Mouse (Mus musculus): ENCODE data around the gene Mthfr. TPM values are rescaled to one million over a fixed set of nuclear protein-coding genes. Genes with fewer than 3 reads are reported as not detected.

The Mthfr gene
- total and polyA plus RNA-seq, 3 experiments, result 7.4 to 15.5 TPM; not detected in 1

DNA sequence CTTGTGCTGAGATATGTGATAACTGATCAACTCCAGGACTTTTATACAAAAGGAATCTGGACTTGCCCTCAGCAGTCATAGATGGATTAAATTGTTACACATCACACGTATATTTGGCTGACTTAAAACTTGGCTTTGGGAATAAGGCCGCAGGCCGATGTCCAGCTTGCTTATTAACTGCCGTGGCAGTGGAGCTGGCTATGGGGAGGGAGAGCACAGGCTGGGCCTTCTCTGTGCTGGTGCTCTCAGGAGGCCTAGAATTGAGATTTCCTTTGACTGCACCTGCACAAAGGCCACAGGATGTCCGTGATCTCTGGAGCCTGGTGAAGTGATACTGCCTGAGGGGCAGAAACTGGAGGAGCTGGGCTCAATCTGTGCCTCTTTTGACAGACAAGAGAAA is 8.4 kb upstream of the Mthfr start:
- Histone ChIP-seq H3K27ac (ENCODE audit: control insufficient read depth, low read depth, low read length) (no peak overlapping the region), H3K27me3 (ENCODE audit: control insufficient read depth in 1 of 2, insufficient read depth in 2 of 2, low read length in 2 of 2) (no peaks in the 10 kb centered on the region), H3K4me1 (ENCODE audit: control insufficient read depth in 1 of 2, insufficient read depth in 2 of 2, low read length in 2 of 2) (peaks cover 0 to 4% of the 10 kb centered on the region in 2 experiments; a peak in 1 of 4 replicates), H3K4me3 (ENCODE audit: control insufficient read depth in 1 of 2, insufficient read depth in 1 of 2, low read depth in 2 of 2, low read length in 2 of 2) (no peak overlapping the region), H3K79me2 (ENCODE audit: control insufficient read depth, insufficient read depth, low read length, poor library complexity) (no peaks in the 10 kb centered on the region), H3K9ac (ENCODE audit: control insufficient read depth, low read depth, low read length, poor library complexity, severe bottlenecking) (no peak overlapping the region), H3K36me3 (ENCODE audit: control insufficient read depth in 1 of 2, insufficient read depth in 2 of 2, low read length in 2 of 2) (peaks cover 0 to 2% of the 10 kb centered on the region in 2 experiments; a peak in 3 of 4 replicates), H3K9me3 (replicated peaks; ENCODE audit: insufficient read depth, low read length) (no peaks in the 10 kb centered on the region)
- DNase-seq (ENCODE audit: low read depth, low spot score), result no peak
- TF ChIP-seq ZMIZ1 (IDR thresholded peaks at IDR 0.05; ENCODE audit: low read depth, low read length) (no peak), MEF2A (IDR thresholded peaks at IDR 0.05; ENCODE audit: extremely low read depth, insufficient replicate concordance, low read depth, low read length, poor library complexity, severe bottlenecking) (no peak), CHD2 (IDR thresholded peaks at IDR 0.05; ENCODE audit: low read length) (no peak), JUND (IDR thresholded peaks at IDR 0.05; ENCODE audit: low read depth, low read length) (no peak), MAZ (IDR thresholded peaks at IDR 0.05; ENCODE audit: low read depth, low read length) (no peak), SMC3 (IDR thresholded peaks at IDR 0.05; ENCODE audit: low read depth, low read length) (no peak), RCOR1 (IDR thresholded peaks at IDR 0.05; ENCODE audit: low read depth, low read length) (no peak), TCF12 (IDR thresholded peaks at IDR 0.05; ENCODE audit: low read depth, low read length) (no peak), GATA1 (IDR thresholded peaks at IDR 0.05; ENCODE audit: low read depth, low read length) (no peak), MYB (IDR thresholded peaks at IDR 0.05; ENCODE audit: low read depth, low read length) (no peak), NRF1 (IDR thresholded peaks at IDR 0.05; ENCODE audit: insufficient read depth, low read depth, low read length, poor library complexity, severe bottlenecking) (no peak), ZKSCAN1 (IDR thresholded peaks at IDR 0.05; ENCODE audit: low read depth, low read length) (no peak)

DNA sequence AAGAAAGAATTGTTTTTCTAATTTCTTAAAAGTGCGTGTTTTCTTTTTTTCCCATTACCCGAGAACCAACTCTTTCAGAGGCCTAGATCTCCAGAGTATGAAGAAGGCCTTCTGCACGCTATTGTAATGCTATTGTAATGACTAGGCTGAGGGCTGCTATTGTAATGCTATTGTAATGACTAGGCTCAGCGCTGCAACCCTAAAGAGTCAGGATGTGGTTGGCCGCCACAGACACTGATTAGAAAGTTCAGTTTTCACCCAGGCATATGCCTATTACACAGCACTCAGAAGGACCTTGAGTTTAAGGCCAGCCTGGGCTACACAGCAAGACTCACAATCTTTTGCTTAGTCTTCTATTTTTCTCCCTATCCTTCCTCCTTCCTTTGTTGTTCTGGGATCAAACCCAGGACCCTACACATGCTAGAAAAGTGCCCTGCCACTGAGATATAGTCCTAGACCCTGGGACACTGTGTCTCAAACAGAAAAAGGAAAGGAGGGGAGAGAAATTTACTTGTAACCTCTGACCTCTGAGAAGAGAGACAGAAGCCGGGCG is 4.9 kb upstream of the Mthfr start:
- Histone ChIP-seq H3K9me3 (replicated peaks; ENCODE audit: insufficient read depth, low read length) (no peaks in the 10 kb centered on the region), H3K9ac (ENCODE audit: control insufficient read depth, low read depth, low read length, poor library complexity, severe bottlenecking) (no peak overlapping the region)
- DNase-seq (ENCODE audit: low read depth, low spot score), result peak; percentile 54

DNA sequence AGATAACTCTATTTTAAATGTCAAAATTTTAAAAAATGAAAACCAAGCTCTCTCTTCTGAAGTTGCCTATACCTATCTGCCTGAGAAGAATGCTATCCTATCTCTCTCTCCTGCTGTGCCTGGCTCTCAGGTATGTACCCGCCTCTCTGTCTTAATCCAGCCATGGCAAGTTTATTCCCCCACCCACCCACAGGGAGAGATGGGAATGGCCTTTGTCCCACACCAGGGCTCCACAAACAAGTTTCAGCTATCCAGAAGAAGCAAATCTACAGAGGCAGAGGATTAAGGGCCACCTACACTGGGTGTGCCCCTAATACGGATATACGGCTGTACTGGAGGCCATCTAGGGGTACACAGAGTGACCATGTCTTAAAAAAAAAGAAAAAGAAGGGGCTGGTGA is 3.4 kb upstream of the Mthfr start:
- peaks cover 10% of the 10 kb centered on the region for H3K79me2 ChIP-seq (ENCODE audit: control insufficient read depth, insufficient read depth, low read length, poor library complexity)
- no peaks in the 10 kb centered on the region for H3K9me3 ChIP-seq (replicated peaks; ENCODE audit: insufficient read depth, low read length)
- no peak for DNase-seq (ENCODE audit: low read depth, low spot score)
- H3K36me3 ChIP-seq (ENCODE audit: control insufficient read depth in 1 of 2, insufficient read depth in 2 of 2, low read length in 2 of 2), result peaks cover 0 to 12% of the 10 kb centered on the region in 2 experiments; a peak in 2 of 4 replicates
- H3K27ac ChIP-seq (ENCODE audit: control insufficient read depth, low read depth, low read length), result no peak overlapping the region
- no peak overlapping the region for H3K9ac ChIP-seq (ENCODE audit: control insufficient read depth, low read depth, low read length, poor library complexity, severe bottlenecking)
- TF ChIP-seq ETS1 (IDR thresholded peaks at IDR 0.05; ENCODE audit: low read depth, low read length), result no peak
- no peak for TF ChIP-seq SIN3A (IDR thresholded peaks at IDR 0.05; ENCODE audit: low read length)
- no peak for TF ChIP-seq POLR2A (IDR thresholded peaks at IDR 0.05; ENCODE audit: control insufficient read depth in 1 of 2, insufficient read depth in 1 of 2, low read depth in 1 of 2, low read length in 2 of 2, poor library complexity in 1 of 2)
- TF ChIP-seq ZKSCAN1 (IDR thresholded peaks at IDR 0.05; ENCODE audit: low read depth, low read length), result no peak
- TF ChIP-seq CTCF (IDR thresholded peaks at IDR 0.05 in 2 of 3, conservative IDR thresholded peaks at IDR 0.05 in 1 of 3; ENCODE audit: control insufficient read depth in 1 of 3, insufficient read depth in 1 of 3, low read depth in 2 of 3, low read length in 3 of 3, poor library complexity in 1 of 3, severe bottlenecking in 1 of 3), result no peak
- TF ChIP-seq BHLHE40 (IDR thresholded peaks at IDR 0.05; ENCODE audit: borderline replicate concordance, low read depth, low read length), result no peak
- no peak for TF ChIP-seq UBTF (IDR thresholded peaks at IDR 0.05; ENCODE audit: borderline replicate concordance, insufficient read depth, low read depth, low read length)
- TF ChIP-seq RAD21 (IDR thresholded peaks at IDR 0.05; ENCODE audit: low read depth, low read length), result no peak
- TF ChIP-seq KAT2A (conservative IDR thresholded peaks at IDR 0.05; ENCODE audit: low read depth, low read length), result no peak
- no peak overlapping the region for H3K4me3 ChIP-seq (ENCODE audit: control insufficient read depth in 1 of 2, insufficient read depth in 1 of 2, low read depth in 2 of 2, low read length in 2 of 2)
- H3K4me1 ChIP-seq (ENCODE audit: control insufficient read depth in 1 of 2, insufficient read depth in 2 of 2, low read length in 2 of 2), result peaks cover 4 to 14% of the 10 kb centered on the region in 2 experiments; a peak in 3 of 4 replicates
- no peaks in the 10 kb centered on the region for H3K27me3 ChIP-seq (ENCODE audit: control insufficient read depth in 1 of 2, insufficient read depth in 2 of 2, low read length in 2 of 2)

More for the DNA sequence above, 4.9 kb upstream of the Mthfr start:
- peaks cover 0 to 5% of the 10 kb centered on the region in 2 experiments; a peak in 3 of 4 replicates for H3K36me3 ChIP-seq (ENCODE audit: control insufficient read depth in 1 of 2, insufficient read depth in 2 of 2, low read length in 2 of 2)
- H3K4me3 ChIP-seq (ENCODE audit: control insufficient read depth in 1 of 2, insufficient read depth in 1 of 2, low read depth in 2 of 2, low read length in 2 of 2), result no peak overlapping the region
- TF ChIP-seq NRF1 (IDR thresholded peaks at IDR 0.05; ENCODE audit: insufficient read depth, low read depth, low read length, poor library complexity, severe bottlenecking) (no peak), EP300 (IDR thresholded peaks at IDR 0.05; ENCODE audit: low read depth in 1 of 2, low read length in 2 of 2) (peak in 1 of 2 experiments; percentile 15; a peak in 1 of 4 replicates), ETS1 (IDR thresholded peaks at IDR 0.05; ENCODE audit: low read depth, low read length) (no peak), TBP (IDR thresholded peaks at IDR 0.05; ENCODE audit: low read depth, low read length) (no peak)
- peaks cover 2% of the 10 kb centered on the region; the same call in 1 of the 2 replicates for H3K79me2 ChIP-seq (ENCODE audit: control insufficient read depth, insufficient read depth, low read length, poor library complexity)
- peak overlapping the region; percentile 68 for H3K27ac ChIP-seq (ENCODE audit: control insufficient read depth, low read depth, low read length)
- H3K4me1 ChIP-seq (ENCODE audit: control insufficient read depth in 1 of 2, insufficient read depth in 2 of 2, low read length in 2 of 2), result peaks cover 4 to 5% of the 10 kb centered on the region in 2 experiments; a peak in 3 of 4 replicates
- no peaks in the 10 kb centered on the region for H3K27me3 ChIP-seq (ENCODE audit: control insufficient read depth in 1 of 2, insufficient read depth in 2 of 2, low read length in 2 of 2)
